Mouse (Mus musculus) brown adipose tissue, adult 24 weeks (tissue): Measurements from ENCODE around the gene Gatad2a. TPM values are rescaled to one million over a fixed set of nuclear protein-coding genes. Genes with fewer than 3 reads are reported as not detected.
A peak's percentile ranks its signal among the peaks of the same experiment; 100 is the strongest.
"Not testable (repeated sequence)": the region's sequence is repeated elsewhere in the genome, so short reads cannot be mapped to it uniquely, and the experiment has no call there.

Experiments
- H3K27ac ChIP-seq: fragments of 200-500 bp; replicated peaks from 2 replicates; pipeline ENCODE4 v1.5.1; 2012; ENCODE audit warnings: low read depth, mild to moderate bottlenecking, low read length
- H3K4me1 ChIP-seq: fragments of 200-500 bp; 2 replicates; pipeline ENCODE4 v1.6.1; 2012; ENCODE audit warnings: low read length, mixed read lengths; ENCODE audit not compliant: control insufficient read depth, insufficient read depth, insufficient read length
- H3K4me3 ChIP-seq: fragments of 200-500 bp; 2 replicates; pipeline ENCODE4 v1.5.1; 2012; ENCODE audit warnings: low read depth, mild to moderate bottlenecking, low read length, moderate library complexity; ENCODE audit not compliant: insufficient read depth
- polyA plus RNA-seq: library from polyadenylated mRNA; stranded (reverse); fragments of >200 nt; gene quantifications from 2 replicates; pipeline ENCODE4 v1.2.4, GENCODE M21; 2012; ENCODE audit not compliant: missing spikeins, insufficient read depth, insufficient read length

The Gatad2a gene
- 33.7 and 35.6 TPM in 2 replicates for polyA plus RNA-seq

DNA sequence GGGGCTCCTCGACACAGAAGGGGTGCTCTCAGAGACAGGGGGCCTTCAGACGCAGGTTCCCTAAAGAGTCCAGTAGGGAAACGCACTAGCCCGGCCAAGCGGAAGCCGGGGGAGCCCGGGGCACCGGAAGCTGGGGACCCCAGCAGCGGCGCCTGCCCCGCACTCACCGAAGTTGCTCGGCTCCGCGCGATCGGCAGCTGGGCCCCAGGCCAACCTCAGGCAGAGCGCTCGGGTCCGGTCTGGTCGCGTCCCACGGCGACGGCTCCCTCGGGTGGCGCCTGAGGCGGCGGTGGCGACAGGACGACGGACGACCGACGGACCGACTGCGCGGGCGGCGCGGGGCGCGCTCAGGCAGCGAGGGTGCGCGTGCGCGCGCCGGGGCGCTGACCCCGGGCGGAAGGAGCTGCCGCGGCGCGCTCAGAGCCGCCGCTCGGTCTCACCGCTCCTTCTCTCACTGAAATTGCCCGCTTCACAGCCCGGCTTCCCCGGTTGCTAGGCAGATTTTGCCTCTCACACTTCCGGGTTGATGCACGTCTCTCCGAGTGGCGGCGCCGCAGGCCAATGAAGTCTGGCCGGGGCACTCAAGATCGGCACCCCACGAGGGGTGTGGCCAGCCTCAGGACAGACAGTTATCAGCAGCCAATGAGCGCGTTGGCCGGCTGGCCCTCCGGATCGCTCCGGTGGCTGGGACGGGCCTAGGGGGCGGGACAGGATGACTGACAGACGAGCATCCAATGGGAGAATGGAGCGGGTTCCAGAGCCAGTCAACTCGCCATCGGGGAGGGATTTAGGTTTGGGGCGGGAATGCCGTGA, at the start of gene Gatad2a:
Gene Gatad2a (minus strand): TSS at position 609 of the 813 bp plus-strand sequence.
- Histone ChIP-seq H3K4me3 (peak within 1 kb of the TSS; percentile 70), H3K27ac (peak within 1 kb of the TSS; percentile 65), H3K4me1 (0 out of 2 replicates have a peak, but pooled peaks cover 4% of the 10 kb centered on the region)

DNA sequence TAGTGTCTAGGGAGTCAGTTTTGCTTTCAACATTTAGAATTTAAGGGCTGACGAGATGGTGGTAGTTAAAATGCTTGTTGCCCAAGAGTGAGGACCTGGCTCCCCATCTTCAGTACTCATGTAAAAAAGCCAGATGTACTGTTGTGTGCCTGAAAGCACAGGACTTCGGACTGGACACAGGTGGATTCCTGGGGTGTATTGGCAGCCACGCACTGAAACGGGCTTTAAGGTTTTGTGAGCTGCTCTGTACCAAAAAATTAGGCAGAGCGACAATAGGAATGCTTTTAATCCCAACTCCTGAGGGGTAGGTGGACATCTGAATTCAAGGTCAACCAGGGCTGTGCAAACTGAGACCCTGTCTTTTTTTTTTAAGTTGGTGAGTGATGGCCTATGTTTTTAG, 47.8 kb upstream of the Gatad2a start:
- H3K4me1 ChIP-seq: peaks cover 15% of the 10 kb centered on the region
- H3K27ac ChIP-seq: no peak overlapping the region
- H3K4me3 ChIP-seq: no peak overlapping the region

DNA sequence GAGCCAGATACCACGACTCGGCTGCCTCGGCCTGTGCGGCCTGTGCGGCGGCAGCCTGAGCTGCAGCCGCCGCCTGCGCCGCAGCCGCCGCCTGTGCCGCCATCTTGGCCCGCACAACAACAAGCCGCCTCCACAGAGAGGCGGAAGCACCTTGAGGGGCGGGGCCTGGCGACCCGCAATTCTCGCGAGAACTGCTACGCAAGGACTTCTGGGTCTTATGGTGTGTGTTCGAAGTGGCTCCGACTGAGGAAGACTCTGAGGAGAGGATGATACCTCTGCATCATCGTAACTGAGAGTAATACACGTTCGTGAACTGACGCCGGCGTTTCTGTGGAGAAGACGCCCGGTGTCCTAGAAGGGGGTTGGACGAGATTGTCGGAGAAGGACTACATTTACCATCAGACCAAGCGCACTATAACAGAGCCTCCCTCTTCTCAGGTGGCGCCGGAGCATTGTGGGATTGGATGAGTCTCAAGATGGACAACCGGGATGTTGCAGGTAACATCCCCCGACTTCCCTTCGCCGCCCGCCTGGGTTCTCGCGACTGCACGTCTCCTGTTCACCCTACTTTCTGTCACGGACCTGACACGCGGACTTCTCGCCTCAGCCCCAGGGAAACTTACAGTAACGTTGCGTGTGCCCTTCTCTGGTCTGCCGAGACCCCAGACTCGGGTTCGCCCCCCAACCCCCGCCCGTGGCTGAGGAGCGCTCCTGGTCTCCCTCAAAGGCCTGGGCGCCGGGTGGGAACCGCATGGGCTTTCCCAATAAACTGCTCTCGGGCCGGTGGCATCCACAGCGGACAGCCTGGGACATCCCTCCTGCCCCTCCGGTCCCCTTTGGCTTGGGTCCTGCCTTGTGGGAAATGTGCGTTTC, 46.6 kb upstream of the Gatad2a start, which contains the start of the genes Mau2 and Sugp1:
Gene Mau2 (minus strand): TSS at position 152 of the 873 bp plus-strand sequence.
Gene Sugp1 (plus strand): TSS at position 231 of the 873 bp plus-strand sequence.
- Histone ChIP-seq H3K4me1 (peaks cover 15% of the 10 kb centered on the region), H3K4me3 (peak within 1 kb of the TSS; percentile 93), H3K27ac (peak within 1 kb of the TSS; percentile 100)

DNA sequence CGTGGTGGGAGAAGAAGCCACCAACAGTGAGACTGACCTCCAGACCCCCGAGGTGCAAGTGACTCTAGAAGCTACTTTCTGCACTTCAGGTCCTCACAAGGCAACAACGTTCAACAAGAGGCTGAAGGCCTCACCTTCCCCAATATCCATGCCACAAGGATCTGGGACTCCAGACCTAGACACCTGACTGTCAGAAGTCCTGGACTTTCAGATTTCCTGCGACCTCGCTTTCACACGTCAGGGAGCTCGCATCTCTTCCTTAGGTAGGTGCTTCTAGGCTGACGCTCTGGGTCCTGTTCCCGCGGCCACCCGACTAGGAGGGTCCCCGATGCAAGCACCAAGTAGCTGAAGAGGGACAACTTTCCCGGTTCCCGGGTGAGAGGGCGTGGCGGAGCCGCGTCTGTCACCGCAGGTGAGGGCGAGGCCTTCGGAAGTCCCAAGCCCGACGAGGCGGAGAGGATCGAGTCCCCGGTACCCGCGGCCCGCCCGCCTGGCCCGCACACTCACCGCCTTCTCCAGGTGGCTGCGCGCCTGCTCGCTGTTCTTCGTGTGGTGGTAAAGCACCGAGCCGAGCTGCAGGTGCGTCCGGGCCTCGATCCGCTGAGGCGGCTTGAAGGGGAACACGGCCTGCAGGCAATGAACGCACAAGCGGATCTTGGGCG, 45.8 kb upstream of the Gatad2a start:
- H3K27ac ChIP-seq: peak overlapping the region; percentile 56; the same call in 1 of the 2 replicates

DNA sequence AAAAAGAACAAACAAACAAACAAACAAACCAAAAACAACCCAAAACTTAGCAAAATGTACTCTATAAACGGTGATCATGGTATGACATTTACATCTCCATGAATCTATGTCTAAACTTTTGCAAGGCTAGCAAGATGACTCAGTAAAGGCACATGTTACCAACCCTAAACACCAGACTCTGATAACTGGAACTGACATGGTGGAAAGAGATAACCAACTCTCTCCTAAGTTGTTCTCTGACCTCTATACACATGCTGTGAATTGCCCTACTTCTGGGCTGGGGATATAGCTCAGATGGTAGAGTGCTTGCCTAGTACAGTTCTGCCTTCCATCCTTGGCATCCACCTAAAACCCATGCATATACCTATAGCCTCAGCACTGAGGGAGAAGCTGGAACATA, 41.8 kb upstream of the Gatad2a start:
- H3K4me1 ChIP-seq: peaks cover 11% of the 10 kb centered on the region
- H3K4me3 ChIP-seq: no peak overlapping the region
- H3K27ac ChIP-seq: no peak overlapping the region

More for the DNA sequence above, 45.8 kb upstream of the Gatad2a start:
- peaks cover 15% of the 10 kb centered on the region for H3K4me1 ChIP-seq
- peak overlapping the region; percentile 93 for H3K4me3 ChIP-seq

DNA sequence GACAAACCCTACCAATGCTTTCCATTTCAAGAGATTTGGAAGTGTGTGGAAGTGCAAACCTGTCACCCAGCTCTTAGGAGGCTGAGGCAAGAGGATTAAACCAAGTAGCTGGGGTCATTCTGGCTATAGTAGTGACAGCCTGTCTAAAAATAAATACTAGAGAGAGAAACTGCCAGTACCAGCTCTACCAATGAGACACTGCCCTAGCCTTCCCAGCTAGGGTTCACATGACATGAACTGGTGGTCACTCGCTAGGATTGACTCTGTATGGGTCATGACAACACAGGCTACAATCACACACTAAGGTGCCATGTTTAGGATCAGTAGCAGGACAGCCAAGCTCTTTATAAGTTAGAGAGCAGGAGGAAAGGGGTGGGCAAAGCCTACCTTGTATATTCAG, 34.1 kb upstream of the Gatad2a start:
- H3K27ac ChIP-seq: no peak overlapping the region
- H3K4me1 ChIP-seq: no peaks in the 10 kb centered on the region
- H3K4me3 ChIP-seq: no peak overlapping the region

DNA sequence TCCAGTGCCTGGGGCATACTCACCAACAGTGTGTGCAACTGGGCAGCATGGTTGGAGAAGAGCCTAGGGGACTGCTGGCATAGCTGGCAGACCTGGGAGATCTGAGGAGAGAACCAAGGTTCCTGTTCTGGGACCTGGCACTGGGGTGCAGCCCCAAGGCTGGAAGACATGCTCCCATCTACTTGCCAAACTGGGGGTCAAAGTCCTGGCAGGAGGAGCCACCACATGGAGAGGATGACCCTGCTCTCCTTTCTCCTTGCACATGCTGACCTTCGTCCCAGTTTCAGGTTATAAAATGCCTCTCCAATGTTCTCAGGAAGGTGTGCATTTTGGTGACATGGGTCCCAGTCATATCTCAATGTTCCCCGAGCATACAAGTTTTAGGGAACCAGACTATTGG, 30.0 kb upstream of the Gatad2a start:
- Histone ChIP-seq H3K4me3 (no peak overlapping the region), H3K4me1 (no peaks in the 10 kb centered on the region), H3K27ac (no peak overlapping the region)

DNA sequence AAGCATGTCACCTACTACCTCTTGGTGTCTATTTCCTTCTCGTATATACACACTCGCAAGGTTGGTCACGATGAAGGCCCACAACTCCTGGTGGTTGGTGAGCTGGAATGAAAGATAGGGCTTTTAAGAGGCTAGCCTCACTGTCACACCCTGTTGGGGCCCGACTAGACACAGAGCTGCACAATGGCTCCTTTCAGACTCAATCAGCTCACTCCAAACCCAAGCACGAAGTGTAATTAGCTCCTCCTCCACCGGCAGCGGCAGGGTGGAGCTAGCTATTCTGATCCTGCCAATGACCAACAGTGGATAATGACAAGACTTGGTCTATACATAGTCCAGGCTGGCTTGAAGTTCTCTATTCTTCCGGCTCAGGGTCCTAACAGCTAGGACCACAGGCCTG, 27.4 kb upstream of the Gatad2a start:
- Histone ChIP-seq H3K27ac (no peak overlapping the region), H3K4me1 (no peaks in the 10 kb centered on the region), H3K4me3 (no peak overlapping the region)

DNA sequence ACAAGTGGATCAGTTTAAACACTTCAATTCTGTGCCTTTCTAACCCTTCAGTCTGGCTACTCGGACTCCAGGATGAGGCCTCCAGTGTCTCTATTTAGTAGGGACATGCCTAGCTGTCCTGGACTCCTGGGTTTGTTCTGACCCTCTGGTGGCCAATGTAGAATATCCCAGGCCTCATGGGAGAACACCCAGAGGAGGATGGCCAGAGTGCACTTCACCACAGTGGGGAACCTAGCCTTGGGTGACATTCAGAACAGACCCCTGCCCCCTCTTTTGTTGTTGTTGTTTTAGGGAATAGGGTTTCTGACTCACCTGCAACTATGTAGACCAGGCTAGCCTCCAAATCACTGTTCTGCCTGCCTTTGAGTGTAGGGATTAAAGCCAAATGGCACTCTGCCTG, 18.8 kb upstream of the Gatad2a start:
- Histone ChIP-seq H3K4me3 (no peak overlapping the region), H3K4me1 (no peaks in the 10 kb centered on the region), H3K27ac (no peak overlapping the region)

DNA sequence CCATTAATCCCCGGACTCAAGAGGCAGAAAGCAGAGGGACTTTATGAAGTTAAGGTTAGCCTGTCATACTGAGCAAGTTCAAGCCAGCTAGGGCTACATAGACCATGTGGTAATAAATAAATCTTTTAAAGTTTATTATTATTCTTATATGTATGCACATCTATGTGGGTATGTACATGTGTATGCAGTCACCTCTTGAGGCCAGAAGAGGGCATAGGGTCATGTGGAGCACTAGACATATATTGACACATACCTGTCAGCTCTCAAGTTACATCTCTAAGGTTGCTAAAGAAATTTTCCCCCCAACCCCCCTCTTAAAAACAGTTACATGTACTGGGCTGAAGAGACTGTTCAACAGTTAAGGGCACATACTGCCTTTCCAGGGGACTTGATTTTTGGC, 16.6 kb upstream of the Gatad2a start:
- Histone ChIP-seq H3K4me1 (no peaks in the 10 kb centered on the region), H3K27ac (no peak overlapping the region), H3K4me3 (no peak overlapping the region)

DNA sequence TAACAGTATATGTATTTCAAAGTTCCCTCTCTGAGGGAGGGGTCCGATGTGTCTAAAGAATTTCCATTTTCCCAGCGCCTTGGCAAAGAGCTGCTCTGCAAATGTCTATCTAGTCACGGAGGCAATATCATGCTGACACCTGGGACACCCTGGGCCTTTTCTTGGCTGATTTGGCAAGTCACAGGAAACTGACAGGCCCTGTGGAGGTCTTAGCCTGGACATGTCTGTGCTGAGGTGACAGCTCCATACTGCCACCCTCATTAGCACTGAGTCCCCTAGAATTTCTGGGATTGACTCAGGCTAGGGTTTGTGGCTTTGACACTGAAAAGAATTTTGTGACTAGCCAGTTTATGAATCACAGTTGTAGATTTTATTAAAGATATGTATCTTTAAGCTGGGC, 16.2 kb upstream of the Gatad2a start:
- no peaks in the 10 kb centered on the region for H3K4me1 ChIP-seq
- H3K4me3 ChIP-seq: no peak overlapping the region
- no peak overlapping the region for H3K27ac ChIP-seq

DNA sequence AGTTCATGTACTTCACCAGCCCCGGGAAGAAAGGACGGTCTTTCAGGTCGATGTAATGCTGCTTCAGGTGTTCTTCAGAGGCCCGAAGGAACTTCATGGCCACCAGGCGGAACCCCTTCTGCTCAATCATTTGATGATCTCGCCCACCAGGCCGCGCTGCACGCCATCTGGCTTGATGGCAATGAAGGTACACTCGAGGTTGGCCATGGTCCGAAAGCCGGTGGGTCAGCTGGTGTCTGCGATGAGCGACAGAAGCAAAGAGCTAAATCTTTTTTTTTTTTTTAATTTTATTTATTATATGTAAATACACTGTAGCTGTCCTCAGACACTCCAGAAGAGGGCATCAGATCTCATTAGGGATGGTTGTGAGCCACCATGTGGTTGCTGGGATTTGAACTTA, 14.6 kb upstream of the Gatad2a start:
- H3K4me3 ChIP-seq, H3K4me1 ChIP-seq, H3K27ac ChIP-seq: not testable (repeated sequence)

DNA sequence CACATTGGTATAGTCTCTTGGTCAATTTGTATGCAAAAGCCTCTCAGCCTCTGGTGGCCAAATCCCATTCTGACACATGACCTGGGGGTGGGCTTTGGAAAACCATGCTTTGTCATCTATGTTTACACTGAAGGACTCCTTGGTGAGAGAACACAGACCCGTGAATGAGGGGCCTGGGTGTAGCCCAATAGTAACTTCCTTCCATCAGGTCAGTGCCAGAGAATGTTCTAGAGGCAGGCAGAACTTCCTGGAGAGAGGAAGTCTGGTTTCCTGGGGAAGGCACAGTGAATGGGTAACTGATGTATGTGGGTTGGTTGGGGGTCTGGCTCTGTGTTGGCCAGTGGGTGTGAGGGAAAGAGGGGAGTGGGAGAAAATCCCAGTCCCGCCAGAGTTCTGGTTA, 9.0 kb upstream of the Gatad2a start:
- H3K4me1 ChIP-seq: peaks cover 4% of the 10 kb centered on the region
- H3K27ac ChIP-seq: peak overlapping the region; percentile 32
- no peak overlapping the region for H3K4me3 ChIP-seq

DNA sequence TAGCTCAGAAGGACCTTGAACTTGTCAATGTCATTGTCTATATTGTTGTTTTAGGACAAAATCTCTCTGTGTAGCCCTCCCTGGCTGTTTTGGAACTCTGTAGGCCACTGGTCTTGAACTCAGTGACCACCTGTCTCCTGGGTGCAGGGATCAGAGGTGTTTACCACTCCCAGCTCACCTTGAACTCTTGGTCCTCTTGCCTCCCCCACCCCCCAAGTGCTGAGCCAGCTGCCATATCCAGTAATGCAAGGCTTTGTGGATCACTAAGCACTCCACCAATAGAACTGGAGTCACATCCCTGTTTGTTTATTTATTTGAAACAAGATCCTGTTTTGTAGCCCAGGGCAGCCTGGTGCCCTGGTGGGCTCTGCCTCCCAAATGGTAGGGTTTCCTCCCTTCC, 8.2 kb upstream of the Gatad2a start:
- Histone ChIP-seq H3K4me3 (no peak overlapping the region), H3K4me1 (peaks cover 4% of the 10 kb centered on the region), H3K27ac (peak overlapping the region; percentile 62)

DNA sequence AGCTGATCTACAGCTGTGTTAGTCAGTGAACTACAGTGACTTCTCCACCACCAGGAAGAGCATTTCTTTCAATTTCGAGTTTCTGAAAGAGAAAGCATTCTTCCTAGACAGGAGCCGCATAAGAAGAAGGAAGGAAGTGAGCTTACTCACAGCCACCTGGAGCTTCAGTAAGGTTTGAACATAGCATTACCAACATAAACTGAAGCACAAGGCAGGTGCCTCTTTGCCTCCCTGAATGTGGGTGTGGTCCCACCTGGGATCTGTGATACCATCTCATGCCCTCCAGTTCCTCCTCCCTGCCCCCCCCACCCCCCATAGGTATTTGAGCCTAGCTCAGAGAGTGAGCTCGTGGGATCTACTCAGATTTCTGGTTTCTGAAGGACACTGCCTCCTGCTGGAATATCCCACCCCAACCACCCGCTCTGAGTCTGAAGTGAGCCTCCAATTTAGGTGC, 7.0 kb upstream of the Gatad2a start:
- H3K27ac ChIP-seq: peak overlapping the region; percentile 67
- no peak overlapping the region for H3K4me3 ChIP-seq
- peaks cover 4% of the 10 kb centered on the region for H3K4me1 ChIP-seq
